Mouse (Mus musculus) hindbrain, embryonic 12.5 days (tissue): ENCODE measurements around the gene Chga. TPM values are rescaled to one million over a fixed set of nuclear protein-coding genes. Genes with fewer than 3 reads are reported as not detected.
A peak's percentile ranks its signal among the peaks of the same experiment; 100 is the strongest.

ENCODE experiments used
- ATAC-seq: fragments of 200-750 bp; cut with Nextera tagmentation; 2 replicates; pipeline ENCODE4 v1.8.0; 2017; ENCODE audit warnings: moderate TSS enrichment; ENCODE audit not compliant: low FRiP score
- H3K27ac ChIP-seq: fragments of 300-500 bp; sonication (generic); 2 replicates; pipeline ENCODE4 v1.5.1; 2016; ENCODE audit warnings: mild to moderate bottlenecking
- H3K27me3 ChIP-seq: fragments of 300-500 bp; sonication (generic); 2 replicates; pipeline ENCODE4 v1.6.1; 2016; ENCODE audit warnings: mild to moderate bottlenecking
- H3K36me3 ChIP-seq: fragments of 300-500 bp; sonication (generic); 2 replicates; pipeline ENCODE4 v1.6.1; 2016; ENCODE audit warnings: mild to moderate bottlenecking
- H3K4me1 ChIP-seq: fragments of 300-500 bp; sonication (generic); 2 replicates; pipeline ENCODE4 v1.6.1; 2016
- H3K4me2 ChIP-seq: fragments of 300-500 bp; sonication (generic); replicated peaks from 2 replicates; pipeline ENCODE4 v1.6.1; 2016; ENCODE audit warnings: mild to moderate bottlenecking
- H3K4me3 ChIP-seq: fragments of 300-500 bp; sonication (generic); 2 replicates; pipeline ENCODE4 v1.5.1; 2016; ENCODE audit warnings: mild to moderate bottlenecking
- H3K9ac ChIP-seq: fragments of 300-500 bp; sonication (generic); 2 replicates; pipeline ENCODE4 v1.6.1; 2016; ENCODE audit warnings: mild to moderate bottlenecking, moderate library complexity
- H3K9me3 ChIP-seq: fragments of 300-500 bp; sonication (generic); replicated peaks from 2 replicates; pipeline ENCODE4 v1.6.1; 2016; ENCODE audit warnings: mild to moderate bottlenecking
- WGBS: fragments of 180-500 bp; shearing (Covaris S2); methylation state at CpG from one replicate; pipeline ENCODE4 v1.1.7; 2016; 5-methylcytosine and 5-hydroxymethylcytosine counted together
- polyA plus RNA-seq: library from polyadenylated mRNA; unstranded; fragments of >200 nt; fragmentation: Nextera tagmentation; extraction: Ambion mirVana; gene quantifications from 2 replicates; pipeline ENCODE4 v1.2.1, GENCODE M21; 2016

Gene Chga
- polyA plus RNA-seq, 1 experiment from 2014 or later = 47.1 TPM

DNA sequence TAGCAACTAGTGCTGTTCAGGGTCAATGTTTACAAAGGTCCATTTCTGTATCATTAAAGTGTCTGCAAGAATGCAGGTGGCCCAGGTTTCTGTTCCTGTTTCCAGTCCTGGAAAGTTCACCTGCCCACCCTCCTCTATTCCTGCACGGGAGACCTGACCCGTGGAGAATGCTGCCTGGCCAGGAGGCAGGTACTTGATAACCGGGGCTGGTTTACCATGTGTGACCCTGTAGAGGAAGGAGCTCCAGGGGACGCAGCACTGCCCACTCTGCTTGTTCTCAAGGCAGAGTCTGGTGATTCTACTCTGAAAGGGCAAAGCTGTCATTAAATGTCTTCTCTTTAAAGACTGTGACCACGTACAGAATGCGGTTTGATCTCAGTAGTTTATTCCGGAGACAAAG is 13.4 kb downstream of the Chga start:
- ATAC-seq = no peak

DNA sequence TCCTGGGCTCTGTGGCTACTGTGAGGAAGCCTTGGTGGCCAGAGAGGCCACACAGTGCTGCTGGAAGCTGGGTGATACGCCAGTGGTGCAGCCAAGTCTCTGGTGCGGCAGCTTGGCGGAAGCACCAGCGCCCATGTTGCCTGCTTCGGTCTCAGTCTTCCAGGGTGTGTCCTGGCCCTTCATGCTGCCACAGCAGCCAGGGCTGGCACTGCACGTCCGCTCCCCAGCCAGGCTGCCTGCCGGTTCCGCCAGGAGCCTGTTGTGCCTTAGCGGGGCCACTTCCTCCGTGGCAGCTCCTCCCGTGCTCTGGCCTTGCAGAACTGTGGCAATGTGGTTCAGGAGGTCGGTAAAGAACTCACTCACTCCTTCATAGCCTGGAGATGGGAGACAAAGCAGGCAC is 15.3 kb downstream of the Chga start:
- peaks cover 6% of the 10 kb centered on the region for H3K36me3 ChIP-seq
- 91% methylated on average over 13 of the region's 13 CpGs for WGBS
- no peaks in the 10 kb centered on the region for H3K27me3 ChIP-seq
- H3K4me2 ChIP-seq = no peak overlapping the region
- H3K4me3 ChIP-seq = no peak overlapping the region
- no peak overlapping the region for H3K27ac ChIP-seq
- H3K9ac ChIP-seq = no peak overlapping the region
- no peaks in the 10 kb centered on the region for H3K9me3 ChIP-seq
- no peak for ATAC-seq
- H3K4me1 ChIP-seq = no peaks in the 10 kb centered on the region

More for the DNA sequence above, 13.4 kb downstream of the Chga start:
- no peaks in the 10 kb centered on the region for H3K9me3 ChIP-seq
- H3K9ac ChIP-seq = no peak overlapping the region
- H3K4me3 ChIP-seq = no peak overlapping the region
- peaks cover 6% of the 10 kb centered on the region for H3K36me3 ChIP-seq
- H3K4me1 ChIP-seq = no peaks in the 10 kb centered on the region
- 81% methylated on average over 7 of the region's 7 CpGs for WGBS
- no peak overlapping the region for H3K27ac ChIP-seq
- H3K27me3 ChIP-seq = no peaks in the 10 kb centered on the region
- no peak overlapping the region for H3K4me2 ChIP-seq

DNA sequence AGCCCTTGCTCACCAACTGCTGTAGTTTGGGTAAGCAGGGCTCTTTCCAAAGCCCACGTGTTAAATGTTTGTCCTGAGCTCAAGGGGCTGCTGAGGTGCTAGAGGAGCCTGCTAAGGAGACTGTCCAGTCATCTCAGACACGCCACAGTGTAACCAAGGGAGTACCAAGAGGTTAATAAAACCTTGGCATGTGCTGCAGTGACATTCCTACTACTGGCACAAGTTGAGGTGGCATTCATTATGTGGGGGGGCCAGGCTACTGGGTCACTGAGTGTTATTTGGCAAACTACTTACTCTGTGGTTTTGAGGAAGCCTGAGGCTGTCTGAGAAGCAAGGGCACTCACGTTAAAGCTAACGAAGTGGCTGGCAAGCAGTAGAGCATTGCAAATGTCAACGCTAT is 16.0 kb downstream of the Chga start:
- Histone ChIP-seq H3K27me3 (no peaks in the 10 kb centered on the region), H3K36me3 (peaks cover 6% of the 10 kb centered on the region), H3K4me3 (no peak overlapping the region), H3K4me1 (no peaks in the 10 kb centered on the region), H3K9me3 (no peaks in the 10 kb centered on the region), H3K27ac (no peak overlapping the region), H3K4me2 (no peak overlapping the region), H3K9ac (no peak overlapping the region)
- no peak for ATAC-seq
- WGBS = 87% methylated on average over 5 of the region's 5 CpGs

DNA sequence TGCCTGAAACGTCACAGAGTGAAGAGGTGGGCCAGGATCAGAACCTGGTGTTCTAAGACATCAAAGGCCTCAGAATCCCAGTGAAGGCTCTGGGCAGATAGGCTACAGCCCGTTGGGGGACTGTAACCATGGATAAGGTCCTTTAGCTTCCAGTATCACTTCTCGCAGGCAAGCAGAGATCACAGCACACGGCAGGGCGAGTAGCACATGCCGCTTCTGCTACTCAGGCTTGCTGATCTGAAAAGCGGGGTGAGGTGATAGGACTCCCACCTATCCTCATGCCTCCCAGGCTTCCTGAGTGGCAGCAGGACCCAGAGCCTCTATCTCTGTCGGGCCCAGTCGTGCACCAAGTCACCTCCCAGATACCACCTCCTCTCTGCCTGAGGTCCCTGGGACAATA is 16.9 kb downstream of the Chga start:
- WGBS = 91% methylated on average over 9 of the region's 9 CpGs
- peaks cover 6% of the 10 kb centered on the region for H3K36me3 ChIP-seq

GRCm38 (mm10) chr12:102573036-102573435 is 18.3 kb downstream of the Chga start:
- no peak for ATAC-seq
- no peaks in the 10 kb centered on the region for H3K9me3 ChIP-seq
- no peaks in the 10 kb centered on the region for H3K4me1 ChIP-seq
- H3K9ac ChIP-seq = no peak overlapping the region
- H3K27ac ChIP-seq = no peak overlapping the region
- H3K36me3 ChIP-seq = peaks cover 6% of the 10 kb centered on the region
- no peak overlapping the region for H3K4me2 ChIP-seq
- WGBS = 81% methylated on average over 7 of the region's 7 CpGs
- H3K4me3 ChIP-seq = no peak overlapping the region
- no peaks in the 10 kb centered on the region for H3K27me3 ChIP-seq

More for the DNA sequence above, 16.9 kb downstream of the Chga start:
- no peak overlapping the region for H3K9ac ChIP-seq
- ATAC-seq = no peak
- no peak overlapping the region for H3K4me3 ChIP-seq
- no peaks in the 10 kb centered on the region for H3K4me1 ChIP-seq
- no peaks in the 10 kb centered on the region for H3K9me3 ChIP-seq
- H3K27ac ChIP-seq = no peak overlapping the region
- H3K4me2 ChIP-seq = no peak overlapping the region
- no peaks in the 10 kb centered on the region for H3K27me3 ChIP-seq

DNA sequence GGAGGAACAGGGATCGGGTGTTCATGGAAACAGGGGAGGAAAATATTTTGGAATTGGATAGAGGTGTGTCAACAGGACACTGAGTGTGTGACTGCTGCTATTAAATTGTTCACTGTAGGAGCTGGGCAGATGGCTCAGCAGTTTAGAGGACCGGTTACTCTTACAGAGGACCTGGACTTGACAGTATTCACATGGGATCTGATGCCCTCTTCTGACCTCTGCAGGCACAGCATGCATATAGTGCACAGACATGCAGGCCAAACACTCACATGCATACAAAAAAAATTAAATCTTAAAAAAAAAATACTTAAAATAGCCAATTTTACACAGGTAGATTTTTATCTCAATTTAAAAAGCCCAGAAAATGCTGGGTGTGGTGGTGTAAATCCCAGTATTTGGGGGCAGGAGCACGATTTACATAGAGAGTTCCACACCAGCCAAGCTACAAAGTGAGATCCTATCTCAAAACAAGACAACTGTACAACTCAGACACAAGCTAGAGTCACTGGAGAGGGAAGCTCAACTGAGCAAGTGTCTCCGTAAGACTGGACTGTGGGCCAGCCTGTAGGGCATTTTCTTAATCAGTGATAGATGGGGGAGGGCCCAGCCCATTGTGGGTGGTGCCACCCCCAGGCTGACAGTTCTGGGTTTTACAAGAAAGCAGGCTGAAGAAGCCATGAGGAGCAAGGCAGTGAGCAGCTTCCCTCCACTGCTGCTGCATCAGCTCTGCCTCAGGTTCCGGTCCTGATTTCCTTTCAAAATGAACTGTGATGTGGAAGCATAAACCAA is 21.0 kb downstream of the Chga start:
- H3K9me3 ChIP-seq = no peaks in the 10 kb centered on the region
- no peak overlapping the region for H3K9ac ChIP-seq
- no peaks in the 10 kb centered on the region for H3K36me3 ChIP-seq
- ATAC-seq = no peak
- no peak overlapping the region for H3K27ac ChIP-seq
- no peaks in the 10 kb centered on the region for H3K4me1 ChIP-seq
- H3K4me3 ChIP-seq = no peak overlapping the region
- H3K27me3 ChIP-seq = no peaks in the 10 kb centered on the region
- H3K4me2 ChIP-seq = no peak overlapping the region
- WGBS = 83% methylated on average over 5 of the region's 5 CpGs

- H3K9ac ChIP-seq = no peak overlapping the region
- H3K27me3 ChIP-seq = no peaks in the 10 kb centered on the region
- 84% methylated on average over 10 of the region's 10 CpGs for WGBS
- no peak overlapping the region for H3K4me2 ChIP-seq
- H3K4me3 ChIP-seq = no peak overlapping the region
- H3K36me3 ChIP-seq = no peaks in the 10 kb centered on the region
- no peak for ATAC-seq
- no peak overlapping the region for H3K27ac ChIP-seq
- H3K9me3 ChIP-seq = no peaks in the 10 kb centered on the region
- no peaks in the 10 kb centered on the region for H3K4me1 ChIP-seq
These were observed 22.1 kb downstream of the Chga start for GRCm38 (mm10) chr12:102576659-102577398.

DNA sequence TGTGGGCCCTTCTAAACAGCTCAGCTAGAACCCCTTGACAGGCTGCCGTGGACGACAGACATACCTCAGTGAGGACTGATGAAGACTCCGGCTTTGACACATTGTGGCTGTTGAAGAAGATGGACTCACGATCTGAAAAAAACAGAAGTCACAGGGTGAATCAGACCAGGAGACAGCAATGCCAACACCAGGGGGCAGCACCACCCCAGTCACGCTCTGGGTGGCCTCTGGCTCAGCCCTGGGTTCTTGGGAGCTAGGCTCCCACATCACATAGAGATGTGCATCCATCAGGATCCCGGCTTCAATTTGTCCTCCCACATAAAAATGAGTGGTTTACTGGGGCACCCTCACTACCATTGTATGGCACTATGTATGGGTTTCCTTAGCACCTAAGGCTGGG is 24.3 kb downstream of the Chga start:
- Histone ChIP-seq H3K4me3 (no peak overlapping the region), H3K36me3 (peaks cover 5% of the 10 kb centered on the region; the same call in 1 of the 2 replicates), H3K4me1 (no peaks in the 10 kb centered on the region), H3K9me3 (no peaks in the 10 kb centered on the region), H3K27me3 (no peaks in the 10 kb centered on the region), H3K9ac (no peak overlapping the region), H3K4me2 (no peak overlapping the region), H3K27ac (no peak overlapping the region)
- WGBS = 63% methylated on average over 6 of the region's 6 CpGs
- ATAC-seq = peak; percentile 53

DNA sequence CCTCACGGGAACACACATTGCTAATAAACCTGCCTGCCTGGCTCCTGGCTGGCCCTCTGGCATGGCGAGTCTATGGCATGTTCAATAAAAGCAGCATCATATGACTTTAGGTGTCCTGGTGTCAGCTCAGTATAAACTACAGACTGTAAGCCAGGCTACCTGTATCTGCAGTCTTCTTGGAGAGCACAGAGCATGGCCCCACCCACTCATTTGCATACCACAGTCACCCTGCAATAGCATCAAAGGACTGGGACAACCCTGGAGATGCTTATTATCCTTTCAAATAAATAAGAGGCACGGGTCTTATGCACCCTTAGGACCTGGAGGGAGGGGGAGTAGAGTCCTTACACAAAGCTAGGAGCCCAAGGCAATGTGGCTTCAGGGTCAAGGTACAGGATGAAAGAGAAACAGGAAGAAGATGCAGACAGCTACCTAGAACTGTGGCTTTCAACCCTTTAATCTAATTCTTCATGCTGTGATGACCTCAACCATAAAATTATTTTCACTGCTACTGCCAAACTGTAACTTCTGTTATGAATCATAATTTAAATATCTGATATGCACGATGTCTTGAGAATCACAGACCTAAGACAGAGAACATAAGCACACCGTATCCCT is 26.9 kb downstream of the Chga start:
- Histone ChIP-seq H3K4me2 (no peak overlapping the region), H3K4me3 (no peak overlapping the region), H3K9ac (no peak overlapping the region), H3K4me1 (no peaks in the 10 kb centered on the region), H3K9me3 (no peaks in the 10 kb centered on the region), H3K27ac (no peak overlapping the region), H3K27me3 (no peaks in the 10 kb centered on the region), H3K36me3 (peaks cover 5% of the 10 kb centered on the region; the same call in 1 of the 2 replicates)
- ATAC-seq = no peak
- 75% methylated on average over 5 of the region's 5 CpGs for WGBS

DNA sequence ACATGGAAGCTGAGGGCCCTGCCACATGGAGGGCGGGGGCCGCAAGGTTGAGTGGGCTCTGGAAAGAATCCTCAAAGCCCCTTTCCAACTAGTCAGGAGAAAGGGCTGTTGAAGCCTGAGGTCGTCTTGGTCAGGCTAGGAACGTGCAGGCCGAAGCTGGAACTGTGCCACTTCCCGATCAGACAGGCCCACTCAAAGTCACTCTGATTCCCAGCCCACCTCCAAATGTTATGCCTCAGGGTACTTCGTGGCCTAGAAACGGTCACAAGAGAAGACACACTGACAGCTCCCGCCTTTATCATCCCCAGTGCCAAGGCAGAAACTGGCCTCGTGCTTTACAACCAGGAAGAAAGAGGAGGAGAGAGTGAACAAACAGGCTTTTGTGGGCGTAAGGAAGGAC is 27.7 kb downstream of the Chga start:
- no peak overlapping the region for H3K9ac ChIP-seq
- H3K36me3 ChIP-seq = peaks cover 5% of the 10 kb centered on the region; the same call in 1 of the 2 replicates
- no peak overlapping the region for H3K4me3 ChIP-seq
- no peaks in the 10 kb centered on the region for H3K9me3 ChIP-seq
- no peaks in the 10 kb centered on the region for H3K4me1 ChIP-seq
- no peak for ATAC-seq
- no peaks in the 10 kb centered on the region for H3K27me3 ChIP-seq
- 77% methylated on average over 11 of the region's 11 CpGs for WGBS
- no peak overlapping the region for H3K4me2 ChIP-seq
- H3K27ac ChIP-seq = no peak overlapping the region

GRCm38 (mm10) chr12:102585390-102585789 is 30.6 kb downstream of the Chga start:
- no peak for ATAC-seq
- 84% methylated on average over 3 of the region's 3 CpGs for WGBS

DNA sequence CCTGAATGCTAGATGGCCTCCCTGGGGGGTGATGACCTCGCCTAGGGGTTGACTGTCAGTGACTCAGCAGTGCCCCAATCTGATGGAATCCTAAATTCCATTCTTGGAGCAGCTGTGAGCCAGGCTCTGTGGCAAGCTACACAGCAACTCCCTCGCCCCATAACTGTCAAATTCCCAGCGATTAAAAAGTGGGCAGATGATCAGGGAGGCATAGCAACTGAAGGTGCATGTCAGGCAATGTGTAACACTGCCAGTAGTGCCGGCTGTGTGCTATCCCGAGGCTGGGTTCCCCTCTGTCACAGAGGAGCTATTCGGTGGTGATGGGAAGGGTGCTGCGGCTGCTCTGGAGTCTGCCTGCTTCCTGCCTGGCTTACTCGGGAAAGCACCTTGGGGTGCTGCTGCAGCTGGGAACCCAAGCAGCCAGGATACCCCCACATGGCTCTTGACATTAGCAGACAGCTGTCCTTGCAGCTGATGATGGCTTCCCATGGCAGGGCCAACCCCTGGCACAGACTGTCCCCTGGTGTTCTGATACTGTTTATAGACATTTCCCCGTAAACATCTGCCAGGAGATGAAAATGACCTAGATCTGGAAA is 31.6 kb downstream of the Chga start:
- Histone ChIP-seq H3K4me3 (no peak overlapping the region), H3K9ac (no peak overlapping the region), H3K27ac (no peak overlapping the region), H3K4me2 (no peak overlapping the region), H3K36me3 (peaks cover 5% of the 10 kb centered on the region; the same call in 1 of the 2 replicates), H3K27me3 (no peaks in the 10 kb centered on the region), H3K9me3 (no peaks in the 10 kb centered on the region), H3K4me1 (no peaks in the 10 kb centered on the region)
- no peak for ATAC-seq
- 80% methylated on average over 9 of the region's 9 CpGs for WGBS

More at GRCm38 (mm10) chr12:102585390-102585789, 30.6 kb downstream of the Chga start:
- Histone ChIP-seq H3K4me1 (no peaks in the 10 kb centered on the region), H3K27ac (no peak overlapping the region), H3K9ac (no peak overlapping the region), H3K36me3 (peaks cover 5% of the 10 kb centered on the region; the same call in 1 of the 2 replicates), H3K9me3 (no peaks in the 10 kb centered on the region), H3K27me3 (no peaks in the 10 kb centered on the region), H3K4me3 (no peak overlapping the region), H3K4me2 (no peak overlapping the region)
